Mouse (Mus musculus) CH12.LX (cell line): ENCODE results near the gene Zfp697. TPM values are rescaled to one million over a fixed set of nuclear protein-coding genes. Genes with fewer than 3 reads are reported as not detected.
"Not testable (repeated sequence)": the region's sequence is repeated elsewhere in the genome, so short reads cannot be mapped to it uniquely, and the experiment has no call there.

Experiments
- DNase-seq: peaks from one replicate; pipeline ENCODE4 v3.0.0-alpha.2; 2013; ENCODE audit errors: extremely low read depth
- H3K27ac ChIP-seq: 2 replicates; pipeline ENCODE4 v1.5.1; 2012; ENCODE audit warnings: low read depth, mild to moderate bottlenecking, control low read depth, moderate library complexity; ENCODE audit not compliant: insufficient read depth
- H3K27me3 ChIP-seq: replicated peaks from 2 replicates; pipeline ENCODE3; 2012; ENCODE audit warnings: inconsistent platforms
- H3K36me3 ChIP-seq, 2 experiments: replicated peaks in 1 of 2; 2 replicates each; pipeline versions ENCODE3 to v1.6.1; 2012; ENCODE audit warnings: inconsistent platforms in 1 of 2, low read length in 1 of 2, mild to moderate bottlenecking in 1 of 2, mixed read lengths in 1 of 2, moderate library complexity in 1 of 2; ENCODE audit not compliant: control insufficient read depth in 1 of 2, insufficient read depth in 1 of 2
- H3K4me1 ChIP-seq, 2 experiments: 2 replicates each; pipeline ENCODE4 v1.6.1; 2012; ENCODE audit warnings: inconsistent platforms in 1 of 2, moderate library complexity in 1 of 2; ENCODE audit not compliant: insufficient read depth in 2 of 2, control insufficient read depth in 1 of 2
- H3K4me2 ChIP-seq: 2 replicates; pipeline ENCODE4 v1.6.1; 2012; ENCODE audit warnings: low read depth, mild to moderate bottlenecking, control low read depth; ENCODE audit not compliant: poor library complexity, insufficient read depth, severe bottlenecking
- H3K4me3 ChIP-seq, 3 experiments: fragments of 150-350 bp in 1 of 3; sonication (generic) in 1 of 3; replicated peaks in 1 of 3; 2 replicates each; pipeline versions ENCODE3 to v1.5.1; 2011 to 2012; ENCODE audit warnings: low read depth in 2 of 3, low read length in 2 of 3, mild to moderate bottlenecking in 2 of 3, moderate library complexity in 2 of 3, control low read depth in 1 of 3, improper control_type of control experiment in 1 of 3, inconsistent platforms in 1 of 3, mixed read lengths in 1 of 3; ENCODE audit not compliant: poor library complexity in 1 of 3
- H3K79me2 ChIP-seq: replicated peaks from 2 replicates; pipeline ENCODE4 v1.6.1; 2012; ENCODE audit warnings: mild to moderate bottlenecking, moderate library complexity; ENCODE audit not compliant: control insufficient read depth, poor library complexity, insufficient read depth, severe bottlenecking; ENCODE audit errors: extremely low read depth
- H3K9ac ChIP-seq: 2 replicates; pipeline ENCODE4 v1.6.1; 2012; ENCODE audit warnings: low read depth, mild to moderate bottlenecking, control low read depth, moderate library complexity; ENCODE audit not compliant: insufficient read depth
- H3K9me3 ChIP-seq: replicated peaks from 2 replicates; pipeline ENCODE3; 2012; ENCODE audit warnings: low read length, inconsistent platforms, mixed read lengths
- BHLHE40 ChIP-seq: IDR thresholded peaks from 2 replicates; pipeline ENCODE4 v1.6.1; 2011; ENCODE audit warnings: mild to moderate bottlenecking, low read depth, low read length, improper control_type of control experiment
- CTCF ChIP-seq, 2 experiments: IDR thresholded peaks in 1 of 2; conservative IDR thresholded peaks in 1 of 2; 2 replicates each; pipeline ENCODE4 v1.5.1; 2011 to 2012; ENCODE audit warnings: low read depth in 2 of 2, low read length in 2 of 2, improper control_type of control experiment in 1 of 2, inconsistent platforms in 1 of 2, mild to moderate bottlenecking in 1 of 2, moderate library complexity in 1 of 2
- ELF1 ChIP-seq: IDR thresholded peaks from 2 replicates; pipeline ENCODE4 v1.6.1; 2014; ENCODE audit warnings: low read depth, mild to moderate bottlenecking, inconsistent platforms, low read length, improper control_type of control experiment
- EP300 ChIP-seq: IDR thresholded peaks from 2 replicates; pipeline ENCODE4 v1.6.1; 2011; ENCODE audit warnings: low read length, improper control_type of control experiment
- ETS1 ChIP-seq: conservative IDR thresholded peaks from 2 replicates; pipeline ENCODE4 v1.6.1; 2012; ENCODE audit warnings: low read depth, mild to moderate bottlenecking, inconsistent platforms, low read length, improper control_type of control experiment, moderate library complexity
- HCFC1 ChIP-seq: IDR thresholded peaks from 2 replicates; pipeline ENCODE4 v1.6.1; 2012; ENCODE audit warnings: low read depth, mild to moderate bottlenecking, inconsistent platforms, low read length, improper control_type of control experiment
- IRF4 ChIP-seq: IDR thresholded peaks from 2 replicates; pipeline ENCODE4 v1.6.1; 2014; ENCODE audit warnings: low read depth, mild to moderate bottlenecking, inconsistent platforms, low read length, improper control_type of control experiment
- MEF2A ChIP-seq: IDR thresholded peaks from 2 replicates; pipeline ENCODE4 v1.6.1; 2014; ENCODE audit warnings: low read depth, mild to moderate bottlenecking, inconsistent platforms, low read length, improper control_type of control experiment, borderline replicate concordance
- POLR2A ChIP-seq: IDR thresholded peaks from 2 replicates; pipeline ENCODE4 v1.6.1; 2011; ENCODE audit warnings: low read depth, mild to moderate bottlenecking, improper control_type of control experiment, low read length
- TBP ChIP-seq: conservative IDR thresholded peaks from 2 replicates; pipeline ENCODE4 v1.6.1; 2011; ENCODE audit warnings: low read depth, low read length, improper control_type of control experiment
- TCF12 ChIP-seq: IDR thresholded peaks from 2 replicates; pipeline ENCODE4 v1.6.1; 2014; ENCODE audit warnings: low read depth, mild to moderate bottlenecking, inconsistent platforms, low read length, improper control_type of control experiment
- dilution Hi-C: fragments of 300-500 bp; cut with MboI; formaldehyde crosslinking; loops from 2 replicates; pipeline ENCODE4 v1.14.3; 2020; ENCODE audit warnings: low sequenced_read_pairs; ENCODE audit not compliant: extremely low pct_unique_long_range_greater_than_20kb, extremely low pct_ligation_motif_present
- in situ Hi-C: fragments of 300-500 bp; cut with MboI; formaldehyde crosslinking; loops from 3 replicates; pipeline ENCODE4 v1.14.3; 2019; ENCODE audit warnings: low sequenced_read_pairs, low pct_ligation_motif_present, low pct_unique_long_range_greater_than_20kb, mixed read lengths
- polyA plus RNA-seq: library from polyadenylated mRNA; unstranded; fragments of >175 nt; gene quantifications from 2 replicates; pipeline ENCODE4 v1.2.1, GENCODE M21; 2012; ENCODE audit warnings: low read depth; ENCODE audit not compliant: insufficient read length
- total RNA-seq, 2 experiments: library from RNA; depleted of rRNA; stranded (reverse); fragments of 300-350 nt in 1 of 2; fragments of >200 nt in 1 of 2; gene quantifications; 2 replicates each; pipeline ENCODE4 v1.2.3; 2012 to 2014

Zfp697 gene
- total and polyA plus RNA-seq, 3 experiments, result not detected

GRCm38 (mm10) chr3:98389305-98389704 lies 7.0 kb downstream of the Zfp697 start:
- no peak overlapping the region for H3K27ac ChIP-seq
- H3K79me2 ChIP-seq, result no peaks in the 10 kb centered on the region
- DNase-seq, result no peak
- no peak overlapping the region for H3K4me3 ChIP-seq
- TF ChIP-seq HCFC1 (peak; percentile 51), CTCF (conservative IDR thresholded peaks at IDR 0.05 in 1 of 2, IDR thresholded peaks at IDR 0.05 in 1 of 2; ENCODE audit: low read depth in 2 of 2, low read length in 2 of 2) (no peak)
- H3K9me3 ChIP-seq, result no peaks in the 10 kb centered on the region
- H3K27me3 ChIP-seq, result peaks cover 3% of the 10 kb centered on the region
- no peaks in the 10 kb centered on the region for H3K36me3 ChIP-seq
- dilution Hi-C loops, result no loop called here
- in situ Hi-C loops, result no loop called here
- peaks cover 4 to 6% of the 10 kb centered on the region in 2 experiments; a peak in 3 of 4 replicates for H3K4me1 ChIP-seq
- H3K4me2 ChIP-seq, result no peak overlapping the region
- no peak overlapping the region for H3K9ac ChIP-seq

GRCm38 (mm10) chr3:98404268-98404895 lies 22.1 kb downstream of the Zfp697 start:
- H3K9ac ChIP-seq, H3K27ac ChIP-seq, dilution Hi-C loops, H3K4me3 ChIP-seq, H3K36me3 ChIP-seq, H3K4me2 ChIP-seq, DNase-seq, in situ Hi-C loops, H3K27me3 ChIP-seq, H3K79me2 ChIP-seq, H3K9me3 ChIP-seq: not testable (repeated sequence)
- peaks cover 4 to 10% of the 10 kb centered on the region in 2 experiments; a peak in 3 of 4 replicates for H3K4me1 ChIP-seq

GRCm38 (mm10) chr3:98405877-98406276 lies 23.6 kb downstream of the Zfp697 start:
- in situ Hi-C loops, result not testable (repeated sequence)

GRCm38 (mm10) chr3:98406569-98407144 lies 24.4 kb downstream of the Zfp697 start:
- peaks cover 4 to 10% of the 10 kb centered on the region in 2 experiments; a peak in 3 of 4 replicates for H3K4me1 ChIP-seq
- DNase-seq, result peak; percentile 78
- 0 out of 2 replicates have a peak overlapping the region, but pooled peaks have one; percentile 4 for H3K9ac ChIP-seq
- H3K27me3 ChIP-seq, H3K27ac ChIP-seq, H3K9me3 ChIP-seq, H3K79me2 ChIP-seq, dilution Hi-C loops, H3K36me3 ChIP-seq, in situ Hi-C loops: not testable (repeated sequence)
- peak overlapping the region; percentile 42; the same call in 1 of the 2 replicates for H3K4me2 ChIP-seq
- TF ChIP-seq ELF1, result peak; percentile 46
- 0 out of 2 replicates have a peak, but pooled peaks have one; percentile 29 for TF ChIP-seq TBP
- peak; percentile 46; the same call in 1 of the 2 replicates for TF ChIP-seq TCF12
- TF ChIP-seq POLR2A, result peak; percentile 44
- TF ChIP-seq BHLHE40, result peak; percentile 38; the same call in 1 of the 2 replicates
- peak; percentile 35; the same call in 1 of the 2 replicates for TF ChIP-seq EP300
- peak; percentile 79 for TF ChIP-seq MEF2A
- TF ChIP-seq ETS1, result peak; percentile 63
- peak; percentile 26; the same call in 1 of the 2 replicates for TF ChIP-seq IRF4
- peak overlapping the region in 2 of 3 experiments; percentile 41 to 45 for H3K4me3 ChIP-seq

More at GRCm38 (mm10) chr3:98405877-98406276, 23.6 kb downstream of the Zfp697 start:
- peaks cover 4 to 10% of the 10 kb centered on the region in 2 experiments; a peak in 3 of 4 replicates for H3K4me1 ChIP-seq
- DNase-seq, H3K9me3 ChIP-seq, dilution Hi-C loops, H3K27ac ChIP-seq, H3K4me2 ChIP-seq, H3K9ac ChIP-seq, H3K27me3 ChIP-seq, H3K36me3 ChIP-seq, H3K4me3 ChIP-seq, H3K79me2 ChIP-seq: not testable (repeated sequence)

- H3K27ac ChIP-seq, H3K9me3 ChIP-seq, H3K79me2 ChIP-seq, H3K9ac ChIP-seq, H3K4me3 ChIP-seq, in situ Hi-C loops, H3K27me3 ChIP-seq, dilution Hi-C loops, DNase-seq, H3K36me3 ChIP-seq: not testable (repeated sequence)
- peak overlapping the region; percentile 42; the same call in 1 of the 2 replicates for H3K4me2 ChIP-seq
- H3K4me1 ChIP-seq, result peaks cover 4 to 16% of the 10 kb centered on the region in 2 experiments; a peak in 3 of 4 replicates
Observed at GRCm38 (mm10) chr3:98407261-98407780, 25.1 kb downstream of the Zfp697 start.
